19 mouse cellular contexts compared by ENCODE assay signal in genomic region chr10:43896065-43896464, GRCm38 (mm10). TPM values are rescaled to one million over a fixed set of nuclear protein-coding genes. Genes with fewer than 3 reads are reported as not detected.
DNase-seq lines count a peak whose midpoint lies in the region; ATAC-seq and TF ChIP-seq lines count a peak whose summit lies in the region.
"Had no signal": no experiment of that assay in that cellular context is flagged by ENCODE, and none has a peak within 500 bp of the region (broad histone marks: within the 10 kb centered on the region; RNA-seq: fewer than 3 reads in every experiment).

No protein-coding gene starts in this region.

- H3K27me3 ChIP-seq in kidney, adult 2 months (replicated peaks; ENCODE audit: control insufficient read depth, insufficient read depth, low read length), result no peaks in the 10 kb centered on the region
- H3K27me3 ChIP-seq in liver, embryonic 11.5 days (replicated peaks; ENCODE audit: control insufficient read depth, insufficient read depth, low read length), result no peaks in the 10 kb centered on the region
- H3K27me3 ChIP-seq in small intestine, adult 2 months (ENCODE audit: control insufficient read depth, insufficient read depth, low read length), result no peaks in the 10 kb centered on the region
- no peaks in the 10 kb centered on the region for H3K27me3 ChIP-seq in midbrain, embryonic 15.5 days (replicated peaks)
- H3K27me3 ChIP-seq: embryonic facial prominence, embryonic 13.5 days; forebrain, embryonic 12.5 days; heart, embryonic 13.5 days had no signal

- DNase-seq in kidney, adult 2 months, result peak; percentile 22
- DNase-seq in kidney, adult 11 months, result no peak
- DNase-seq in liver, embryonic 11.5 days (ENCODE audit: low spot score), result no peak
- DNase-seq in liver, result no peak
- peak; percentile 32 for DNase-seq in kidney, postnatal 14 days
- no peak for DNase-seq in gastrocnemius, adult 8-10 months (ENCODE audit: low spot score in 2 of 2)
- DNase-seq: adrenal gland, adult 2 months; adrenal gland, postnatal 25 days; cerebellum, adult 18-20 months; cerebellum, adult 9-11 months; cerebellum, postnatal 36 days; gastrocnemius, postnatal 14 days; heart, postnatal 36 days had no signal

- no peak overlapping the region for H3K27ac ChIP-seq in kidney, adult 2 months (ENCODE audit: insufficient read depth, low read depth, low read length)
- no peak overlapping the region for H3K27ac ChIP-seq in liver, embryonic 11.5 days (ENCODE audit: low read depth, low read length)
- peak overlapping the region; percentile 1; the same call in 1 of the 2 replicates for H3K27ac ChIP-seq in small intestine, adult 2 months (ENCODE audit: insufficient read depth, low read depth, low read length)
- H3K27ac ChIP-seq in midbrain, embryonic 15.5 days, result no peak overlapping the region
- H3K27ac ChIP-seq: embryonic facial prominence, embryonic 13.5 days; forebrain, embryonic 12.5 days; heart, embryonic 13.5 days had no signal

- H3K9ac ChIP-seq in liver, embryonic 11.5 days (ENCODE audit: low read depth, low read length), result no peak overlapping the region
- no peak overlapping the region for H3K9ac ChIP-seq in midbrain, embryonic 15.5 days
- H3K9ac ChIP-seq: embryonic facial prominence, embryonic 13.5 days; forebrain, embryonic 12.5 days; heart, embryonic 13.5 days had no signal

- no peak for TF ChIP-seq CTCF in kidney, adult 2 months (conservative IDR thresholded peaks at IDR 0.05; ENCODE audit: insufficient read depth, insufficient read length, low read depth, low read length)
- TF ChIP-seq CTCF in small intestine, adult 2 months (IDR thresholded peaks at IDR 0.05; ENCODE audit: extremely low read depth, insufficient read length, insufficient replicate concordance, low read depth, low read length), result no peak

- TF ChIP-seq POLR2A in kidney, adult 2 months (IDR thresholded peaks at IDR 0.05; ENCODE audit: low read depth, low read length), result no peak
- no peak for TF ChIP-seq POLR2A in small intestine, adult 2 months (IDR thresholded peaks at IDR 0.05; ENCODE audit: low read depth, low read length)

- H3K9me3 ChIP-seq in liver, embryonic 11.5 days (ENCODE audit: control insufficient read depth, low read length), result no peaks in the 10 kb centered on the region
- no peaks in the 10 kb centered on the region for H3K9me3 ChIP-seq in midbrain, embryonic 15.5 days
- H3K9me3 ChIP-seq: embryonic facial prominence, embryonic 13.5 days; forebrain, embryonic 12.5 days; heart, embryonic 13.5 days had no signal

- WGBS in kidney, adult 2 months, result 53% methylated on average over 8 of the region's 8 CpGs
- WGBS in liver, embryonic 11.5 days, result 90% methylated on average over 8 of the region's 8 CpGs
- WGBS in small intestine, adult 2 months, result 43% methylated on average over 8 of the region's 8 CpGs
- 95% methylated on average over 8 of the region's 8 CpGs for WGBS in midbrain, embryonic 15.5 days

- H3K36me3 ChIP-seq in kidney, adult 2 months (ENCODE audit: control insufficient read depth, insufficient read depth, low read length), result peaks cover 2% of the 10 kb centered on the region
- H3K36me3 ChIP-seq in liver, embryonic 11.5 days (ENCODE audit: control insufficient read depth, insufficient read depth, low read length), result peaks cover 5% of the 10 kb centered on the region
- H3K36me3 ChIP-seq in small intestine, adult 2 months (ENCODE audit: control insufficient read depth, insufficient read depth, low read length), result peaks cover 9% of the 10 kb centered on the region
- 0 out of 2 replicates have a peak, but pooled peaks cover 7% of the 10 kb centered on the region for H3K36me3 ChIP-seq in midbrain, embryonic 15.5 days (replicated peaks)

- no peak overlapping the region for H3K4me2 ChIP-seq in liver, embryonic 11.5 days
- H3K4me2 ChIP-seq in midbrain, embryonic 15.5 days, result no peak overlapping the region
- H3K4me2 ChIP-seq: embryonic facial prominence, embryonic 13.5 days; forebrain, embryonic 12.5 days; heart, embryonic 13.5 days had no signal

- no peak overlapping the region for H3K4me3 ChIP-seq in kidney, adult 2 months (ENCODE audit: insufficient read depth, low read depth, low read length)
- H3K4me3 ChIP-seq in liver, embryonic 11.5 days (ENCODE audit: low read depth, low read length), result no peak overlapping the region
- H3K4me3 ChIP-seq in small intestine, adult 2 months (ENCODE audit: low read depth, low read length), result no peak overlapping the region
- H3K4me3 ChIP-seq in midbrain, embryonic 15.5 days, result no peak overlapping the region
- H3K4me3 ChIP-seq: embryonic facial prominence, embryonic 13.5 days; forebrain, embryonic 12.5 days; heart, embryonic 13.5 days had no signal

- 0 out of 2 replicates have a peak, but pooled peaks have one; percentile 39 for ATAC-seq in liver, embryonic 11.5 days (replicated peaks; ENCODE audit: low FRiP score)
- ATAC-seq in midbrain, embryonic 15.5 days (replicated peaks), result no peak
- ATAC-seq: forebrain, embryonic 16.5 days had no signal

- 0 out of 2 replicates have a peak, but pooled peaks cover 3% of the 10 kb centered on the region for H3K4me1 ChIP-seq in kidney, adult 2 months (ENCODE audit: control insufficient read depth, insufficient read depth, low read length)
- 0 out of 2 replicates have a peak, but pooled peaks cover 2% of the 10 kb centered on the region for H3K4me1 ChIP-seq in liver, embryonic 11.5 days (replicated peaks; ENCODE audit: control insufficient read depth, insufficient read depth, low read length)
- peaks cover 4% of the 10 kb centered on the region; the same call in 1 of the 2 replicates for H3K4me1 ChIP-seq in small intestine, adult 2 months (ENCODE audit: control insufficient read depth, insufficient read depth, insufficient read length, low read length)
- peaks cover 5% of the 10 kb centered on the region for H3K4me1 ChIP-seq in midbrain, embryonic 15.5 days

RNA-seq across cellular contexts. Expression of gene Qrsl1, which starts 5.5 kb away (rescaled TPM):
- polyA plus RNA-seq in kidney, adult 2 months (2012; rRNA removed), result 15.1 and 17.2 TPM in 2 replicates
- polyA plus RNA-seq in liver, embryonic 11.5 days (2014; fragmentation: Nextera tagmentation; extraction: Ambion mirVana), result 20.8 and 20.9 TPM in 2 replicates
- 3.8 and 5.0 TPM in 2 replicates for polyA plus RNA-seq in small intestine, adult 2 months (2012; rRNA removed)
- total RNA-seq in gastrocnemius, adult 8-10 months (2022), result 10 to 100 TPM; 13.0 to 15.1 (median 14.0) TPM
- 22.1 and 23.5 TPM in 2 replicates for polyA plus RNA-seq in midbrain, embryonic 15.5 days (2015; fragmentation: Nextera tagmentation; extraction: Ambion mirVana)

RNA-seq across cellular contexts. Expression of gene Rtn4ip1, which starts 5.5 kb away (rescaled TPM):
- polyA plus RNA-seq in kidney, adult 2 months (2012; rRNA removed), result 29.9 and 34.8 TPM in 2 replicates
- polyA plus RNA-seq in liver, embryonic 11.5 days (2014; fragmentation: Nextera tagmentation; extraction: Ambion mirVana), result 25.8 and 26.7 TPM in 2 replicates
- 3.3 and 5.1 TPM in 2 replicates for polyA plus RNA-seq in small intestine, adult 2 months (2012; rRNA removed)
- 10 to 100 TPM; 22.4 to 28.6 (median 24.3) TPM for total RNA-seq in gastrocnemius, adult 8-10 months (2022)
- polyA plus RNA-seq in midbrain, embryonic 15.5 days (2015; fragmentation: Nextera tagmentation; extraction: Ambion mirVana), result 15.0 and 16.0 TPM in 2 replicates

Comparison
In these comparisons a context has a peak if more than half of its experiments do, and no peak if none do; other contexts are left out.
1. DNase-seq: peak in kidney, adult 2 months (single experiment) and kidney, postnatal 14 days (single experiment); none in kidney, adult 11 months (single experiment), liver, embryonic 11.5 days (single experiment), liver (single experiment) and gastrocnemius, adult 8-10 months (0 of 2).